Mouse (Mus musculus): ENCODE results near the gene Col9a1. TPM values are rescaled to one million over a fixed set of nuclear protein-coding genes. Genes with fewer than 3 reads are reported as not detected.

Gene Col9a1
- polyA plus RNA-seq (2015; fragmentation: Nextera tagmentation; extraction: Ambion mirVana) = 1.0 and 3.8 TPM in 2 replicates

DNA sequence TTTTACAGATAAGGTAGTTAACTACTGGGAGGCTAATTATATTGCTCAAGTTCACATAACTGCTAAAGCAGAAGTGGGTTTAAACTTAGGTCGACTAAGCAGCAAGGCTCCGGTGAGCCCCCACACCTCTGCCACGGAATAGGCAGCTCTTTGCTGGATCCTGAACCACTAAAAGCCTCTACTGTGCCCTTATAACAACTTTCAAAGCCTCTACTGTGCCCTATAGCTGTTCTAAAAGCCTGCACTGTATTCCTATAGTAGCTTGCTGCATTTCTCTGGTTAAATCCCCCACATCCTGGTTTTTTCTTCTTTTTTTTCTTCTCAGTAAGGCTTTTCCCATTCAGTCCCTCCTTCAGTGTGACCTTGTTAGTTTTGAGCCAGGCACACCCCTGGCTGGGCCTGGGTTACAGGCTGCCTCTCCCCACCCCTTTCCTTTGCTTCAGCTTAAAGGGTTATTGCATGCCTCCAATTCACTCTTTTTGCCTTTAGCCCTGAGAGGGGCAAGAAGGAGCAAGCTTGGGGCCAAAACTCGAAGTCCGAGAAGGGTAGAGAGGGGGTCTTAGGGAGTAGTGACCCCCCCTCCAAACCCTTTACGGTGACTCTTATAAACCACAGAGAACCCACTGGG is at the start of gene Col9a1:
Gene Col9a1 (plus strand): TSS at position 387 of the 628 bp plus-strand sequence.
- Histone ChIP-seq H3K27ac (ENCODE audit: low read length) (no peak within 1 kb of the TSS), H3K4me2 (ENCODE audit: low read length) (no peak within 1 kb of the TSS), H3K4me1 (replicated peaks; ENCODE audit: control insufficient read depth, insufficient read depth, low read length) (no peaks in the 10 kb centered on the region), H3K9me3 (ENCODE audit: control insufficient read depth, low read length) (no peaks in the 10 kb centered on the region), H3K4me3 (replicated peaks; ENCODE audit: low read length) (no peak within 1 kb of the TSS), H3K9ac (replicated peaks; ENCODE audit: low read depth, low read length) (no peak within 1 kb of the TSS), H3K27me3 (replicated peaks; ENCODE audit: control insufficient read depth, insufficient read depth, low read length) (no peaks in the 10 kb centered on the region), H3K36me3 (ENCODE audit: control insufficient read depth, insufficient read depth) (no peaks in the 10 kb centered on the region)
- ATAC-seq = no peak
- WGBS = 83% methylated on average over 6 of the region's 6 CpGs

- Histone ChIP-seq H3K27me3 (replicated peaks; ENCODE audit: control insufficient read depth, insufficient read depth, low read length) (no peaks in the 10 kb centered on the region), H3K27ac (ENCODE audit: low read length) (no peak overlapping the region), H3K4me1 (replicated peaks; ENCODE audit: control insufficient read depth, insufficient read depth, low read length) (no peaks in the 10 kb centered on the region), H3K9me3 (ENCODE audit: control insufficient read depth, low read length) (no peaks in the 10 kb centered on the region), H3K36me3 (ENCODE audit: control insufficient read depth, insufficient read depth) (no peaks in the 10 kb centered on the region), H3K4me2 (ENCODE audit: low read length) (no peak overlapping the region), H3K9ac (replicated peaks; ENCODE audit: low read depth, low read length) (no peak overlapping the region), H3K4me3 (replicated peaks; ENCODE audit: low read length) (no peak overlapping the region)
- ATAC-seq = no peak
- 31% methylated on average over 6 of the region's 6 CpGs for WGBS
Observed at GRCm38 (mm10) chr1:24127866-24128265, 49.5 kb upstream of the Col9a1 start.

DNA sequence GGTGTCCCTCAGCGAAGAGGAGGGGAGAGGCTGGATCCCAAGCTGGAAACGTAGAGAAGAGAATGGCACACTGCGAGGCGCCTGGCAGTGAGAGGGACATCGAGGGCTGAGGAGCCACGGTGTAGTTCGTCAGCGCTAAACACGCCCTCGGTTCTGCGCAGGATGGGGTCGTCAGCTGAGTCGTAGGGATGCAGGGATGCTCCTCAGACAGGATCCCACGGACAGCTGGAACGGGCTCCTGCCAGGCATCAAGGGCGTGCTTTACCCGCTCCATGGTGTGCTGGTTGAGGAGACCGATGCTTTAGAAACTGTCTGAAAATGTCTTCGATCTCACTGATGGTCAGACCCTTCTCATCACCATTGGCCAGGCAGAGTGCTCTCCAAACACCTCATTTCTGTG is 43.6 kb upstream of the Col9a1 start:
- no peaks in the 10 kb centered on the region for H3K36me3 ChIP-seq (ENCODE audit: control insufficient read depth, insufficient read depth)
- H3K4me1 ChIP-seq (replicated peaks; ENCODE audit: control insufficient read depth, insufficient read depth, low read length) = no peaks in the 10 kb centered on the region
- H3K9me3 ChIP-seq (ENCODE audit: control insufficient read depth, low read length) = no peaks in the 10 kb centered on the region
- H3K4me3 ChIP-seq (replicated peaks; ENCODE audit: low read length) = no peak overlapping the region
- ATAC-seq = peak; percentile 37; the same call in 1 of the 2 replicates
- H3K27ac ChIP-seq (ENCODE audit: low read length) = no peak overlapping the region
- 43% methylated on average over 19 of the region's 19 CpGs for WGBS
- peak overlapping the region; percentile 18 for H3K4me2 ChIP-seq (ENCODE audit: low read length)
- H3K27me3 ChIP-seq (replicated peaks; ENCODE audit: control insufficient read depth, insufficient read depth, low read length) = no peaks in the 10 kb centered on the region
- no peak overlapping the region for H3K9ac ChIP-seq (replicated peaks; ENCODE audit: low read depth, low read length)

GRCm38 (mm10) chr1:24134792-24135191 is 42.6 kb upstream of the Col9a1 start:
- no peak overlapping the region for H3K4me2 ChIP-seq (ENCODE audit: low read length)
- H3K36me3 ChIP-seq (ENCODE audit: control insufficient read depth, insufficient read depth) = no peaks in the 10 kb centered on the region
- H3K9ac ChIP-seq (replicated peaks; ENCODE audit: low read depth, low read length) = no peak overlapping the region
- 0 out of 2 replicates have a peak, but pooled peaks cover 2% of the 10 kb centered on the region for H3K4me1 ChIP-seq (replicated peaks; ENCODE audit: control insufficient read depth, insufficient read depth, low read length)
- H3K27me3 ChIP-seq (replicated peaks; ENCODE audit: control insufficient read depth, insufficient read depth, low read length) = no peaks in the 10 kb centered on the region
- WGBS = 0% methylated on average over 1 of the region's 1 CpGs
- H3K4me3 ChIP-seq (replicated peaks; ENCODE audit: low read length) = no peak overlapping the region
- H3K27ac ChIP-seq (ENCODE audit: low read length) = no peak overlapping the region
- no peaks in the 10 kb centered on the region for H3K9me3 ChIP-seq (ENCODE audit: control insufficient read depth, low read length)
- peak; percentile 83 for ATAC-seq

- no peak overlapping the region for H3K4me3 ChIP-seq (replicated peaks; ENCODE audit: low read length)
- 0 out of 2 replicates have a peak, but pooled peaks cover 2% of the 10 kb centered on the region for H3K4me1 ChIP-seq (replicated peaks; ENCODE audit: control insufficient read depth, insufficient read depth, low read length)
- no peak overlapping the region for H3K4me2 ChIP-seq (ENCODE audit: low read length)
- ATAC-seq = peak; percentile 33; the same call in 1 of the 2 replicates
- no peaks in the 10 kb centered on the region for H3K9me3 ChIP-seq (ENCODE audit: control insufficient read depth, low read length)
- WGBS = 9% methylated on average over 3 of the region's 3 CpGs
- H3K27me3 ChIP-seq (replicated peaks; ENCODE audit: control insufficient read depth, insufficient read depth, low read length) = no peaks in the 10 kb centered on the region
- H3K9ac ChIP-seq (replicated peaks; ENCODE audit: low read depth, low read length) = no peak overlapping the region
- no peaks in the 10 kb centered on the region for H3K36me3 ChIP-seq (ENCODE audit: control insufficient read depth, insufficient read depth)
- H3K27ac ChIP-seq (ENCODE audit: low read length) = no peak overlapping the region
Observed at GRCm38 (mm10) chr1:24137133-24137532, 40.3 kb upstream of the Col9a1 start.

DNA sequence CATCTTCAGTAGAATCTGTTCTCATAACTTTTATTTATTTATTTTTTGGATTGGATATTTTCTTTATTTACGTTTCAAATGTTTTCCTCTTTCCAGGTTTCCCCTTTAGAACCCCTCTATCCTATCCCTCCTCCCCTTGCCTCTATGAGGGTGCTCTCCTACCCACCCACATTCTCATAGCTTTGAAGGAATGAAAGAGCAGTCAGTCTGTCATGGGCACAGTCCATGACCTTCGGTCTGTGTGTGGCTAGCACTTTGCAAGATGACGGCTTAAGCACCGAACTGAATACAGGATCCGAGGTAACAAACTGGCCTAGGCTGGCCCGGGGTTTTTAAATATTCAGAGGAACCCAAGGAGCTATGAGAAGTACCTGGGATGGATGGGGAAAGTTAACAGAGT is 36.9 kb upstream of the Col9a1 start:
- ATAC-seq = no peak
- Histone ChIP-seq H3K4me2 (ENCODE audit: low read length) (no peak overlapping the region), H3K9me3 (ENCODE audit: control insufficient read depth, low read length) (no peaks in the 10 kb centered on the region), H3K27ac (ENCODE audit: low read length) (no peak overlapping the region), H3K27me3 (replicated peaks; ENCODE audit: control insufficient read depth, insufficient read depth, low read length) (no peaks in the 10 kb centered on the region), H3K4me3 (replicated peaks; ENCODE audit: low read length) (no peak overlapping the region), H3K9ac (replicated peaks; ENCODE audit: low read depth, low read length) (no peak overlapping the region), H3K36me3 (ENCODE audit: control insufficient read depth, insufficient read depth) (no peaks in the 10 kb centered on the region), H3K4me1 (replicated peaks; ENCODE audit: control insufficient read depth, insufficient read depth, low read length) (0 out of 2 replicates have a peak, but pooled peaks cover 2% of the 10 kb centered on the region)
- WGBS = 61% methylated on average over 6 of the region's 6 CpGs

GRCm38 (mm10) chr1:24143504-24143903 is 33.9 kb upstream of the Col9a1 start:
- WGBS = 72% methylated on average over 8 of the region's 8 CpGs
- H3K27me3 ChIP-seq (replicated peaks; ENCODE audit: control insufficient read depth, insufficient read depth, low read length) = no peaks in the 10 kb centered on the region
- H3K9me3 ChIP-seq (ENCODE audit: control insufficient read depth, low read length) = no peaks in the 10 kb centered on the region
- no peaks in the 10 kb centered on the region for H3K36me3 ChIP-seq (ENCODE audit: control insufficient read depth, insufficient read depth)
- H3K9ac ChIP-seq (replicated peaks; ENCODE audit: low read depth, low read length) = no peak overlapping the region
- ATAC-seq = 0 out of 2 replicates have a peak, but pooled peaks have one; percentile 28
- H3K4me2 ChIP-seq (ENCODE audit: low read length) = no peak overlapping the region
- H3K4me3 ChIP-seq (replicated peaks; ENCODE audit: low read length) = no peak overlapping the region
- H3K4me1 ChIP-seq (replicated peaks; ENCODE audit: control insufficient read depth, insufficient read depth, low read length) = 0 out of 2 replicates have a peak, but pooled peaks cover 2% of the 10 kb centered on the region
- no peak overlapping the region for H3K27ac ChIP-seq (ENCODE audit: low read length)

DNA sequence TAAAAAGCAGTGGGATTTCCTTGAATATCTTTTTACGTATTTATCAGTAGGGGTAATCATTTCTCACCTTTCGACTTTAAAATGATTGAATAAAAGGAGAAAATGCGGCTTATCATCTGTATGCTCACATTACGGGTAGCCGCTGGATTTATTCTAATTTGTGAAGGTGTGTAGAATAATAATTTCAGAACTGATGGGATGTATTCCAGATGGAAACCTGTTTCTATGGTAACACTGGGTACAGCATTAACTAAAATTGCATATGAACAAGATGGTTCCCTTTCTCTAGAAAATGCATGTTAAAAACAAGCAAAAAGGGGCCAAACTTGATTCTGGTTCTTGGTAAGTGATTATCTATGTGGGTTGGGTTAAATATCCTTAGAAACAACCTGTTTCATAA is 19.7 kb upstream of the Col9a1 start:
- Histone ChIP-seq H3K27me3 (replicated peaks; ENCODE audit: control insufficient read depth, insufficient read depth, low read length) (no peaks in the 10 kb centered on the region), H3K36me3 (ENCODE audit: control insufficient read depth, insufficient read depth) (no peaks in the 10 kb centered on the region), H3K4me1 (replicated peaks; ENCODE audit: control insufficient read depth, insufficient read depth, low read length) (no peaks in the 10 kb centered on the region), H3K9me3 (ENCODE audit: control insufficient read depth, low read length) (peaks cover 7% of the 10 kb centered on the region; the same call in 1 of the 2 replicates), H3K4me3 (replicated peaks; ENCODE audit: low read length) (no peak overlapping the region), H3K4me2 (ENCODE audit: low read length) (no peak overlapping the region), H3K9ac (replicated peaks; ENCODE audit: low read depth, low read length) (no peak overlapping the region), H3K27ac (ENCODE audit: low read length) (no peak overlapping the region)
- WGBS = 81% methylated on average over 5 of the region's 5 CpGs
- ATAC-seq = no peak; the same call in 1 of the 2 replicates

- WGBS = 54% methylated on average over 6 of the region's 6 CpGs
- H3K36me3 ChIP-seq (ENCODE audit: control insufficient read depth, insufficient read depth) = no peaks in the 10 kb centered on the region
- no peak for ATAC-seq
Observed at GRCm38 (mm10) chr1:24169410-24169809, 8.0 kb upstream of the Col9a1 start.

More at GRCm38 (mm10) chr1:24169410-24169809, 8.0 kb upstream of the Col9a1 start:
- Histone ChIP-seq H3K9ac (replicated peaks; ENCODE audit: low read depth, low read length) (no peak overlapping the region), H3K27me3 (replicated peaks; ENCODE audit: control insufficient read depth, insufficient read depth, low read length) (no peaks in the 10 kb centered on the region), H3K4me1 (replicated peaks; ENCODE audit: control insufficient read depth, insufficient read depth, low read length) (no peaks in the 10 kb centered on the region), H3K4me3 (replicated peaks; ENCODE audit: low read length) (no peak overlapping the region), H3K9me3 (ENCODE audit: control insufficient read depth, low read length) (no peaks in the 10 kb centered on the region), H3K4me2 (ENCODE audit: low read length) (no peak overlapping the region), H3K27ac (ENCODE audit: low read length) (no peak overlapping the region)

Measured in forebrain, embryonic 16.5 days (tissue).